Mouse (Mus musculus) right cerebral cortex, postnatal 10 days (tissue): ENCODE results near the gene Vsig4.
"Not testable (repeated sequence)": the region's sequence is repeated elsewhere in the genome, so short reads cannot be mapped to it uniquely, and the experiment has no call there.

ENCODE experiments used
- DNase-seq, 2 experiments: peaks; one replicate each; pipeline ENCODE4 v3.0.0; 2021; ENCODE audit warnings: low spot score in 2 of 2

Vsig4 gene

DNA sequence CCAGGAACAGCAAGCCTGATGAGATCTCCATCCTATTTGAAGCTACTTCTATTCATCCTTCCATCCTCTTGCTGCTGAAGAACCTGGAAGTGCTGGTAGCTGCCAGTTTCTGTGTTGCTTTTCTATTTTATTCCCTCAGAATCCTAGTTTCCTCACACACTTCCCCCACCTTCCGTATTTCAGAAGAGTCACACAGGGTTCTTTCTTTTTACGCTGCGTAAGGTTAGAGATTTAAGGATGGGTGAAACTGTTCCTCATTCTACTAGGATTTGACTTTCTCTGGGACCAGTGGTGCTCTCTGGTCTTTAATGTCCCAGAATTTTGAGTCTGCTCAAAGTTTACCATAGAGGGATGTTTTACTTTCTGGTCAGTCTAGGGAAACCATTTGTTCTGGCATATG, at the start of gene Vsig4:
Gene Vsig4 (minus strand): TSS at position 101 of the 400 bp plus-strand sequence.
- no peak for DNase-seq

DNA sequence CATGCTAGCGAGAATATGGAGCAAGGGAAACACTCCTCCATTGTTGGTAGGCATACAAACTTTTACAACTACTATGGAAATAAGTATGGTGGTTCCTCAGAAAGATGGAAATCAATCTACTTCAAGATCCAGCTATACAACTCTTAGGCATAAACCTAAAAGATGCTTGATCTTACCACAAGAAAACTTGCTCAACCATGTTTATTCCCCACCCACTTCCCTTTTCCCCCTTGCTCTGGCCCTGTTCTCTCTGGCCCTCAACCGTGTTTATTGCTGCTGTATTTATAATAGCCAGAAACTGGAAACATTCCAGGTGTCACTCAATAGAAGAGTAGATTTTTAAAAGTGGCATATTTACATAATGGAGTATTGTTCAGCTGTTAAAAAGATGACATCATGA, 45.9 kb upstream of the Vsig4 start:
- DNase-seq, result no peak

DNA sequence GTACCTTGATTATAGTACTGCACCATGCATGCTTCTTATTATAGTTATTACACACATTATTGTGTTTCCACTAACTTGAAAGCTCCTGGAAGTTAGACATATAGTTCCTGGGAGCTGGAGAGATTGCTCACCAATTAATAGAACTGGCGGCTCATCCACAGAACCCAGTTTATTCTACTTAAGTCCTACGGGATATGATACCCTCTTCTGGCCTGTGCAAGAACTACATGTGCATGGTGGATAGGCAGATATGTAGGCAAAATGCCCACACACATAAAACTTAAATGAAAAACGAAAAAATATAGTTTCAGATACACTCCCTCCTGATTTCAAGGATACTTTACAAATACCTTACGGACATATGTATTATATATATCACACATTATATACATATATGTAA, 36.5 kb upstream of the Vsig4 start:
- DNase-seq, result peak; percentile 11 to 16

DNA sequence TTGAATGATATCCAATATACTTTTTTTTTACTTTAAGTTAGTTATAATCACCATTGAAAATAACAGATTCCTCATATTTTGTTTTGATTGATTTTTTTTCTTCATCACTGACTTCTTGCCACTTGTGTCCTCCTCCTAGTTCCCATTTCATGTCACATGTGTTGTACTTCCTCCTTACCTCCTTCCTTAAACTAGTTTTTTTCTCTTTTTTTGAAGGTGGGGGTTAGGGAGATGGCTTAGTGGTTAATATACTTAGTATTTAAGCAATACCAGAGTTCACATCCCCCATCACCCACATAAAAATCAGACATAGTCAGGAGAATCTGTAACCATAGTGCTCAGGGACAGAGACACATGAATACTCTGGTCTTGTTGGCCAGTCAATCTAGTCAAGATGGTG, 36.7 kb downstream of the Vsig4 start:
- DNase-seq, result no peak

DNA sequence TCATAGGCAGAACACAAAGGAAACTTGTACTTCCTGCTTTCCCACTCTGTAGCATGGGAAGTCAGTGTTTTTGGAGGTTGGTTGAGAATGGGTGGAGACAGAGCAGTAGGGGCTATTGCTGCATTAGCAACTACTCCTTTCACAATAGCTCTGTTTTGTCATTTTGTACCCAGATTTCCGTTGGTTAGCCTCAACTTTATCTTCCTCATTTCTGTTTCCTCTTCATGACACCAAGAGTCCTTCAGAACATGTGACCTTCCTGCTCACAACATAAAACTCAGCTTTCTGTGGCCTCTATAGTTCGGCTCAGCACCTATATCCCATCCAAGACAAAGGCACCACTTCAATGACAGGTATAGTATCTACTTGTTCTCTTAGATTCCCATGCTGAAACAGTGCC, 53.6 kb downstream of the Vsig4 start:
- DNase-seq, result no peak

DNA sequence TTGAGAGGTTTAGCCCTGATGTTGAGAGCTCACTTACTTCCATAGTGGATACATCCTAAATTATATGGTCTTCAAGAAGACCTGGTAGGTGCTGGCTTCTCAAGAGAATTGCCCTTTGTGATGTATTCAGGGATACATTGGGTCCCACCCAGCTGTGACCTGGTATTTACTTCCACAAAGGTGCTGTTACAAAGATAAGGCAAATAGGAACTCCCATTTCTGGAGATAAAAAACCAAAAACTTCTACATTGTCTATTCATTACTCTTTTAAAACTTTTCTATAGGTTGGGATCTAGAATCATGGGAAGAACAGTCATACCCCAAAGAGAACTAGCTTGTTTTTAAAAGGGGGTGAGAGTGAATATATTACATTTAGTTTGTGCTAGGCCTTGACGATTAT, 54.2 kb downstream of the Vsig4 start:
- DNase-seq, result no peak

DNA sequence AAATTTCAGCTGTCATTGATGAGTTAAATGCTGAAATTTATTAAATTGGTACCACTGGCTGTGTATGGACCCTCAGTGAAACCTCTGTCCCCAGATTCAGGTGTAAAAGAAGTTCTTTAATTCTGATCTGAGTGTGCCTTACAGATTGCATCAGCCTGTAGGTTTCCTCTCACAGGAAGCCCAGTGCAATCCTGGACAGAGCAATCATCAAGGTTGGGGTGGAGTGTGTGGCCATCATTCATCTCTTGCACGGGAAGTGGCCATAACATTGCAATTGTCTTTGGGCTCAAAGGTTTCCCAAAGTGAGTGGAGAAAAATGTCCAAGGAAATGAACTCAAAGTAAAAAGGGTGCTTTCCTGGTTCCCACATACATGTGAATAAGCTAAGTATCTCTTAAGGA, 57.5 kb downstream of the Vsig4 start:
- DNase-seq, result no peak

DNA sequence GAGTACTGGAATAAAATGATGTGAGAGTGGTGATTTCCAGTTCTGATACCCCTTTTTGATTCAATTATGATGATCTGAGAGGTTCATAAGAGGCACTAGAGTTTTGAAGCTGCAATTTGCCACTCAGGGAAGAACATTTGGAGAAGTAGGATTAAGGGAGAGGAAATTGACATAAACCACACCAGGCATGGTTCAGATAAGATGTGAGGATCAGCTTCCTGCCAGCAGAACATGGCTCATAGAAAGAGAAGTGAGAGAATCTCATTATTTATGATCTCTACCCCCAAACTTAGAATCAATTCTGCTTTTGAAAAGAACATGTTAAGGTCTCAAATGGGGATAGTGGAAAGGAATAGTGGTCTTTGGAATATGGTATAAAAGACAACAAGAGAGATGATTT, 66.2 kb downstream of the Vsig4 start:
- no peak for DNase-seq

DNA sequence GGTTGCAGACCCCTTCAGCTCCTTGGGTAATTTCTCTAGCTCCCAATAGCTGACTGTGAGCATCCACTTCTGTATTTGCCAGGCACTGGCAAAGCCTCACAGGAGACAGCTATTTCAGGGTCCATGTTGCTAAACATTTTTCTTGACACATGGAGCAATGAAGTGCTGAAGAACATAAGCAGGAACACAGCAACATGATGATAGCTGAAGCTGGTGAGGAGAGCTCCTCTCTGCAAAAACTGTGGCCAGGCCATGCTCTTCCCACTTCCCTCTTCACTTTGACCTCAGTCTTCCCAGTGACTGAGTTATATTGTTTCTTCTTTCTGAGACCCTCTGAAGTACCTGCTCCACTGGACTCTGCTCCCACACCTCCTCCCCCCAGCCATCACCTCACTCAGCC, 67.8 kb downstream of the Vsig4 start:
- DNase-seq, result no peak

DNA sequence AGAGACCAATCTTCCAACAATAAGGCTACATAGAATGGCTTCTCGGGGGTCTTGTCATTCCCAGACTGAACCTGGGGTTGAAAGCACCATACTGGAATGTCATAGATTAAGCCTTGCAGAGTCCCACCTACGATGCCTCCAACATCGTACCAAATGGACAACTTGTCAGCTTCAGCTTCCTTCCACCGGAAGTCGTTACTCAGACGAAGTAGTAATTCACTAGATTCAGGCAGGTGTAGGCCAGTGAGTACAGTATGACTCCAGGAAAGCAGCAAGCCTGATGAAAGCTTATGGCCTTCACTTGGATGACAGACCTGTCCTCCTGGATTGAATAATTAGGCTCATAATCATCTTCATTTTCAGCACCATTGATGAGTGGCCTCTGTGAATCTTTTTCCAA, 69.0 kb downstream of the Vsig4 start:
- DNase-seq, result no peak

DNA sequence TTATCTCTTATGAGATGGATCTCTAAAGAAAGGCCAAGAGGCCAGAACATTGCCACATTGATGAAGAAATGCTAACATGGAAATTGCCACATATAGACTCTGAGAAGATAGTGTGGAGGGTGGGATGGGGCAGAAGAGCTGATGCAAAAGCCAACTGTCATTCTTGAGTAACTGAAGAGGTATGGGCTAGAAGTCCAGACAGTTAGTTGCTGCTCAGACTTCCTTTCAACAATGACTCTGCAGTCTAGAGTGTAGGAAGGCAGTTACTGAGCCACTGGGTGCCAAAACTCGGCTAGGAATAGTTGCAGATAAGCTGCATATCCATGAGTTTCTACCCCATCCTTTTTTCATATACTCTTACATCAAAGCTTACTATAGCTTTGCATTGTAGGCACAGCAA, 75.2 kb downstream of the Vsig4 start:
- no peak for DNase-seq

DNA sequence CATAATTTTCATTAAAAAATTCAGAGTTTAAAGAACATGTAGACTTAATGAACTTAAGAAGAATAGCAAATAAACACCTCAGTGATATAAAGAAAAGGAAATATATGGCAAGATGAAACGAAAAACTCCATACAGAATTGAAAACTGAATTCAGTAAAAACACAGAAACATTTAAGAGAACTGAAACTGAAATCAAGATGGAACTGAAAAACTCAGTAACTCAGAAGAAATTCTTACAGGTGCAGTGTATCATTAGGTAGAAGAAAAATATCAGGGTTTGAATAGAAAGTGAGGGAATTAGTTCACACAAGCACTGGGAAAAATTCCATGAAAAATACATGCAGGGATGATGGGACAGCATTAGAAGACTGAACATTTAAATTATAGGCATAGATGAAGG, 86.4 kb downstream of the Vsig4 start:
- no peak for DNase-seq

DNA sequence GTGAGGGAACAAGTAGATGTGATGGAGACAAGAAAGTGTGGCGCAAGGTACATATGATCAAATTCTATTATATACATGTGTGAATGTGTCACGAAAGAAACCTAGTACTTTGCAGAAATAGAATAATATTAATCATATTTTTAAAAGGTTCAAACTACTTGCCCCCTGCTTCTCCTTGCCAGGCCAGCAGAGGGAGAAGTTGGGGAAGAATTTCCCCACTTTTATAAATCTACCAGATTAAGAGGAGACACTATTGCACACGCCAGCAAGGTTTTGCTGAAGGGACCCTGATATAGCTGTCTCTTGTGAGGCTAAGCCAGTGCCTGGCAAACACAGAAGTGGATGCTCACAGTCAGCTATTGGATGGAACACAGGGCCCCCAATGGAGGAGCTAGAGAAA, 88.1 kb downstream of the Vsig4 start:
- not testable (repeated sequence) for DNase-seq
